In genomic region chr12:20231528-20231927, GRCm38 (mm10) we compare ENCODE assay signal across 8 mouse cellular contexts.
DNase-seq lines count a peak whose midpoint lies in the region; ATAC-seq lines count a peak whose summit lies in the region.

No protein-coding gene starts in this region.

- no peaks in the 10 kb centered on the region for H3K27me3 ChIP-seq in kidney, embryonic 16.5 days (ENCODE audit: insufficient read depth, low read length)
- H3K27me3 ChIP-seq in limb, embryonic 15.5 days: 0 out of 2 replicates have a peak, but pooled peaks cover 3% of the 10 kb centered on the region
- H3K27me3 ChIP-seq in stomach, embryonic 14.5 days (ENCODE audit: control insufficient read depth, insufficient read depth, low read length): no peaks in the 10 kb centered on the region

- 68% methylated on average over 12 of the region's 12 CpGs for WGBS in kidney, embryonic 16.5 days
- 67% methylated on average over 12 of the region's 12 CpGs for WGBS in limb, embryonic 15.5 days
- 70% methylated on average over 12 of the region's 12 CpGs for WGBS in stomach, embryonic 14.5 days

- H3K36me3 ChIP-seq in kidney, embryonic 16.5 days (ENCODE audit: insufficient read depth, low read length): peaks cover 36% of the 10 kb centered on the region
- H3K36me3 ChIP-seq in limb, embryonic 15.5 days: peaks cover 24% of the 10 kb centered on the region
- H3K36me3 ChIP-seq in stomach, embryonic 14.5 days (ENCODE audit: control insufficient read depth, insufficient read depth, low read length): no peaks in the 10 kb centered on the region

- no peak overlapping the region for H3K4me3 ChIP-seq in kidney, embryonic 16.5 days (ENCODE audit: low read length)
- no peak overlapping the region for H3K4me3 ChIP-seq in limb, embryonic 15.5 days
- no peak overlapping the region for H3K4me3 ChIP-seq in stomach, embryonic 14.5 days (ENCODE audit: low read depth, low read length)

- intact Hi-C loops in gastrocnemius, postnatal 14 days (cut with DNase I; ENCODE audit: low total_unique reads): no loop called here

- no peaks in the 10 kb centered on the region for H3K4me1 ChIP-seq in kidney, embryonic 16.5 days (ENCODE audit: insufficient read depth, low read length)
- H3K4me1 ChIP-seq in limb, embryonic 15.5 days: no peaks in the 10 kb centered on the region
- H3K4me1 ChIP-seq in stomach, embryonic 14.5 days (ENCODE audit: control insufficient read depth, insufficient read depth, low read length): no peaks in the 10 kb centered on the region

- peaks cover 78% of the 10 kb centered on the region for H3K9me3 ChIP-seq in kidney, embryonic 16.5 days (ENCODE audit: low read length)
- H3K9me3 ChIP-seq in limb, embryonic 15.5 days: peaks cover 76% of the 10 kb centered on the region
- peaks cover 76% of the 10 kb centered on the region for H3K9me3 ChIP-seq in stomach, embryonic 14.5 days (ENCODE audit: control insufficient read depth, low read depth, low read length)

- no peak overlapping the region for H3K4me2 ChIP-seq in kidney, embryonic 16.5 days (replicated peaks; ENCODE audit: low read depth, low read length)
- no peak overlapping the region for H3K4me2 ChIP-seq in limb, embryonic 15.5 days
- no peak overlapping the region for H3K4me2 ChIP-seq in stomach, embryonic 14.5 days (replicated peaks; ENCODE audit: low read depth, low read length)

- no peak for DNase-seq in kidney, postnatal 10 days
- peak; percentile 35 for DNase-seq in R1 (ENCODE audit: low read depth, low spot score)
- peak; percentile 4 for DNase-seq in gastrocnemius, postnatal 14 days
- no peak for DNase-seq in layer of hippocampus, adult 8-10 months (ENCODE audit: low spot score in 2 of 2)
- no peak for DNase-seq in frontal cortex, postnatal 10 days (ENCODE audit: low spot score in 2 of 2)

- H3K9ac ChIP-seq in kidney, embryonic 16.5 days (replicated peaks; ENCODE audit: low read length): no peak overlapping the region
- no peak overlapping the region for H3K9ac ChIP-seq in limb, embryonic 15.5 days
- no peak overlapping the region for H3K9ac ChIP-seq in stomach, embryonic 14.5 days (replicated peaks; ENCODE audit: low read depth, low read length)

- ATAC-seq in kidney, embryonic 16.5 days (ENCODE audit: low FRiP score, low TSS enrichment): 0 out of 2 replicates have a peak, but pooled peaks have one; percentile 24
- ATAC-seq in limb, embryonic 15.5 days (ENCODE audit: insufficient number of reproducible peaks, low FRiP score, low TSS enrichment, low read depth): 0 out of 2 replicates have a peak, but pooled peaks have one; percentile 25
- ATAC-seq in stomach, embryonic 14.5 days (ENCODE audit: insufficient number of reproducible peaks, insufficient read depth, low FRiP score, low read depth): peak; percentile 7; the same call in 1 of the 2 replicates

- H3K27ac ChIP-seq in kidney, embryonic 16.5 days (ENCODE audit: low read length): no peak overlapping the region
- no peak overlapping the region for H3K27ac ChIP-seq in limb, embryonic 15.5 days
- H3K27ac ChIP-seq in stomach, embryonic 14.5 days (ENCODE audit: low read length): no peak overlapping the region

Comparison
In these comparisons a context has a peak if more than half of its experiments do, and no peak if none do; other contexts are left out.
1. DNase-seq: peak in R1 (single experiment) and gastrocnemius, postnatal 14 days (single experiment); none in kidney, postnatal 10 days (single experiment), layer of hippocampus, adult 8-10 months (0 of 2) and frontal cortex, postnatal 10 days (0 of 2).
2. Peak in every context shown above with its lines, with median percentiles within 50 percentile points of each other: ATAC-seq.